Mouse (Mus musculus) adipocyte (in vitro differentiated cells): Measurements from ENCODE around the gene Rad23b.
"Not testable (repeated sequence)": the region's sequence is repeated elsewhere in the genome, so short reads cannot be mapped to it uniquely, and the experiment has no call there.

ENCODE experiments used
- DNase-seq: peaks from one replicate; pipeline ENCODE4 v3.0.0-alpha.2; 2016; ENCODE audit warnings: low spot score

Rad23b gene

DNA sequence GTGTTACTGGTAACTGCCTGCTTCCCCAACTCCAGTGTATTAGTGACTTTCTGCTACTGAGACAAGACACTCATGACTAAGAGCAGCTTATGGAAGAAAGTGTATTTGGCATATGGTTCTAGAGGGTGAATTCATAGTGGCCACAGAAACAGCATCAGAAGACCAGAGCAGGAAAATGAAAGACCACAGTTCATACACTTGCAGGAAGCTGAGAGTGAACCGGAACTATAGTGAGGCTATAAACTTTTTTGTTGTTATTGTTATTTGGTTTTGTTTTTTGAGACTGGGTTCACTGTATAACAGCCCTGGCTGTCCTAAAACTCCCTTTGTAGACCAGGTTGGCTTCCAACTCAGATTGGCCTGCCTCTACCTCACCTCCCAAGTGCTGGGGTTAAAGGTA is 6.0 kb downstream of the Rad23b start:
- DNase-seq = no peak

DNA sequence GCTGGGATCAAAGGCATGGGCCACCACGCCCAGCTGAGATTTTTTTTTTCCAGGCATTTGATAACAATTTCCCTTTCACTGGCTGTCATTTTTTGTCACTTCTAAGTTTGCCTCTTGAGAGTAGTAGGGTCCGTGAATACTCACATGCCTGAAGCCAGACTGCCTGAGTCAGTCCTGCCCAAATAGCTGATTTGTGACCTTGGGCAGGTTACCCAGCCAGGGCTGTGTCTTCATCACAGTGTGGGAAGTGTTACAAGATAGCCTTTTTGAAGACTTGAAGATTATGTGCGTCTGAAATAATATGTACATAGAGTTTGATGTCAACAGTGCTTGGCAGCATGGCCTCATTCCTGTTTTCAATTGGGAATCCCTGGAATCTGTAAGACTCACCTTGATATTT is 6.9 kb downstream of the Rad23b start:
- no peak for DNase-seq

- no peak for DNase-seq
Measured at GRCm38 (mm10) chr4:55363866-55364265, 14.0 kb downstream of the Rad23b start.

GRCm38 (mm10) chr4:55364374-55364773 is 14.5 kb downstream of the Rad23b start:
- no peak for DNase-seq

DNA sequence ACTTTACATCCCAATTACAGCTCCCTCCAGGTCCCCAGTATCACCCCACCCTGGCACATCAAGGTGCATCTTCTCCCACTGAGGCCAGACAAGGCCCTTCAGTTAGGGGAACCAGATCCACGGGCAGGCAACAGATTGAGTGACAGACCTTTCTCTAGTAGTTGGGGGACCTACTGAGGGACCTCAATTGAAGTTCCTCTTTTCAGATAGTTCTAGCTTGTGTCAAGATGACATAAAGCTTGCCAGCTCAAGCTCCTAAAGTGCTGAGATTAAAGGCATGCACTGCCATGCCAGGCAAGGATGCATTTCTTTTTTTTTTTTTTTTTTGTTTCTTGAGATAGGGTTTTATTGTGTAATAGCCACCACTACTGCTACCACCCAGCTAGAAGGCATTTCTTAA is 16.2 kb downstream of the Rad23b start:
- no peak for DNase-seq

DNA sequence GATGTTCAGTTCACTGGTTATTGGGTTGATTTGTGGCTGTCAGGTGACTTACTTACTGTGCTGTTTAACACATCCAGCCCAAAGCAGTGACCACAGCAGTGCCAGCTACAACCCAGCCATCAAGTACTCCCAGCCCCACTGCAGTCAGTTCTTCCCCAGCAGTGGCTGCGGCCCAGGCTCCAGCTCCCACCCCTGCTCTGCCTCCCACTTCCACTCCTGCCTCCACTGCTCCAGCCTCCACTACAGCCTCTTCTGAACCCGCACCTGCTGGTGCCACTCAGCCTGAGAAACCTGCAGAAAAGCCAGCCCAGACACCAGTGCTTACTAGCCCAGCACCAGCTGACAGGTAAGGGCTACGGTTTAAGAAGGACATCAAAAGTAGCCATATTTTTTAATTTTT is 20.3 kb downstream of the Rad23b start:
- no peak for DNase-seq

- DNase-seq = no peak
Measured at GRCm38 (mm10) chr4:55371355-55371754, 21.5 kb downstream of the Rad23b start.

- DNase-seq = no peak
Measured at GRCm38 (mm10) chr4:55382350-55382749, 32.5 kb downstream of the Rad23b start.

DNA sequence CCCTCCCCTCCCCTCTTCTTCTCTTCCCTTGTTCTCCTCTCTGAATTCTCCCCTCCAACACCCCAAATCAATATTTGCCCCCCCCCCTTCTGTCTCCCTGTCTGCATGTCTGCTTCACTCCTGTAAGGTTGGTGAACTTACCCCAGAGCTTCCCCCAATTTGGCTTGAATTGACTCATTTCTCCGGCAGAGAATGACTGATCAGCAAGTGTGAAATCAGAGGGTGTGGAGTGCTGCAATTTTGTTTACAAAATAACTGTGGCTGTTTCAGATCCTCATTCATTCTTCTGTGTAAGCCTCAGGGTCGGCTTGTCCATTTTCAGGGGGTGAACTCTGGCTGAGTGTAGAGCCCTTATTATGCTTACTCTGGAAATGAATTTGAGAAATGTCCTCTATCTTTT is 36.9 kb downstream of the Rad23b start:
- no peak for DNase-seq

- no peak for DNase-seq
Measured at GRCm38 (mm10) chr4:55391480-55391879, 41.6 kb downstream of the Rad23b start.

GRCm38 (mm10) chr4:55392445-55392844 is 42.6 kb downstream of the Rad23b start:
- DNase-seq = no peak

GRCm38 (mm10) chr4:55397911-55398762 is 48.3 kb downstream of the Rad23b start:
- no peak for DNase-seq

GRCm38 (mm10) chr4:55398901-55399300 is 49.1 kb downstream of the Rad23b start:
- no peak for DNase-seq

DNA sequence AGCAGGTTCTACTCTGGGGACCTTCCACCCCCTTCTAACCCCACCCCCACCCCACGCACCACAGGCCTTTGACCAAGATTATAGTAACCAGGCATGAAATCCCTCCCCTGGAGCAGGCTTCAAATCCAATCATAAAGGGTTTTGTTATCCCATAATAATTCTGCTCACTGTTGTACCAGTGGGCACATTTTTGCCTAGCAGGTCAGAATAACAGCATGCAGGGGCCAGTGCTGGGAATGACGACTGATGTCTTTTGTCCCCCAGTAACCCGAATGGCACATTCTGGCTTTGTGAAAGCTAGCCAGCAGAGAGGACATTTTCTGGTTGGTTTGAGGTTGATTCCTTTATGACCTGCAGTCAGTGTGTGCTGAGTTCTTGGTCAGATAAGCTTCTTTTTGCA is 55.5 kb downstream of the Rad23b start:
- peak; percentile 40 for DNase-seq

DNA sequence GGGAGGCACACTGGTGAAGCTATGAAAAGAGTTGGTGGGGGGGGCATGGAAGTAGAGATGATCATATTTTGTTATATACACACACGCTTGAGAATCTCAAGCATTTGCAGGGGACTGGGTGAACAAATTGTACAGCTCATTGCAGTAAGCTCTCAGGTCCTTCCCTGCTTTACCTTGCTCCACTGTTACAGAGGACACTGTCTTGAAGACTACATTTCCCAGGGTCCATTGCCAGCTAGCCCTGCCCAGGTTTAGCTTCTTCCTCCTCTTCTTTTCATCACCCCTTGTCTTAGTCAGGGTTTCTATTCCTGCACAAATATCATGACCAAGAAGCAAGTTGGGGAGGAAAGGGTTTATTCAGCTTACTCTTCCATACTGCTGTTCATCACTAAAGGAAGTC is 56.7 kb downstream of the Rad23b start:
- DNase-seq = no peak

- no peak for DNase-seq
Measured at GRCm38 (mm10) chr4:55408081-55408480, 58.2 kb downstream of the Rad23b start.

GRCm38 (mm10) chr4:55409025-55409424 is 59.2 kb downstream of the Rad23b start:
- DNase-seq = no peak

DNA sequence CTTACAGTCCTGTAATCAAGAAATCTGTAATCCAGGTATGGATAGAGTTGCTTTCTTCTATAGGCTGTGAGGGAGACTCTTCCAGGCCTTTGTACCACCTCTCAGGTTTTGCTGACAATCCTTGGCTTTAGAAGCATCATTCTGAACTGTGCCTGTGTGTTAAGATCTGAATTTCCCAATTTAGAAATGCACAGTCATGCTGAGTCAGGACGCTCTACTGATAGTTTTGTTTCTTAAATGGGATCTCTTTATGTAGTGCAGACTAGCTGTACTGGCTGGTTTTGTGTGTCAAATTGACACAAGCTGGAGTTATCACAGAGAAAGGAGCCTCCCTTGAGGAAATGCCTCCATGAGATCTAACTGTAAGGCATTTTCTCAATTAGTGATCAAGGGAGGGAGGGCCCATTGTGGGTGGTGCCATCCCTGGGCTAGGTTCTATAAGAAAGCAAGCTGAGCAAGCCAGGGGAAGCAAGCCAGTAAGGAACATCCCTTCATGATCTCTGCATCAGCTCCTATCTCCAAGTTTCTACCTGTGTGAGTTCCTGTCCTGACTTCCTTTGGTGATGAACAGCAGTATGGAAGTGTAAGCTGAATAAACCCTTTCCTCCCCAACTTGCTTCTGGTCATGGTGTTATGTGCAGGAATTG is 59.9 kb downstream of the Rad23b start:
- DNase-seq = not testable (repeated sequence)

GRCm38 (mm10) chr4:55415864-55416263 is 66.0 kb downstream of the Rad23b start:
- no peak for DNase-seq

GRCm38 (mm10) chr4:55426250-55426649 is 76.4 kb downstream of the Rad23b start:
- DNase-seq = no peak
